Mouse (Mus musculus) heart, postnatal 14 days (tissue): ENCODE measurements at regions not wholly inside any gene's neighbourhood (a gene's known extent, or its start where the extent isn't known, plus 50 kb on each side); places are given as distances from the start of the nearest gene placed in this dataset.
"Not testable (repeated sequence)": the region's sequence is repeated elsewhere in the genome, so short reads cannot be mapped to it uniquely, and the experiment has no call there.

Source experiments
- DNase-seq, 2 experiments: peaks; one replicate each; pipeline ENCODE4 v3.0.0; 2021 to 2022
- intact Hi-C: fragments of 180-260 bp; cut with DNase I; formaldehyde crosslinking; loops from one replicate; pipeline ENCODE4 v1.15.1; 2025

- no peak for DNase-seq
Observed at GRCm38 (mm10) chrX:70606349-70606748, 129.4 kb upstream of the Tmem185a start.

GRCm38 (mm10) chrX:70582344-70582743 lies 105.4 kb upstream of the Tmem185a start:
- peak; percentile 3 to 40 for DNase-seq
- intact Hi-C loops: loop anchor here (2.0 to 5.0 kb wide), 4 partner anchors 130 to 800 kb away; partner anchors contain the start of gene Mamld1

More at GRCm38 (mm10) chrX:70606349-70606748, 129.4 kb upstream of the Tmem185a start:
- intact Hi-C loops: no loop called here

- no peak for DNase-seq
- intact Hi-C loops: loop anchor here (5.0 kb wide), 1 partner anchor 802 kb away; no protein-coding TSS in a partner anchor
Observed at GRCm38 (mm10) chrX:70580171-70580570, 103.2 kb upstream of the Tmem185a start.

- DNase-seq: not testable (repeated sequence)
- intact Hi-C loops: loop anchor here (10.0 kb wide), 1 partner anchor 209 kb away; the partner anchor contains the start of gene Ids
Observed at GRCm38 (mm10) chrX:70574243-70574642, 97.3 kb upstream of the Tmem185a start.

GRCm38 (mm10) chrX:70570586-70570985 lies 93.6 kb upstream of the Tmem185a start:
- DNase-seq: not testable (repeated sequence)
- intact Hi-C loops: loop anchor here (10.0 kb wide), 1 partner anchor 206 kb away; the partner anchor contains the start of gene Ids

- not testable (repeated sequence) for DNase-seq
- intact Hi-C loops: loop anchor here (5.0 kb wide), 1 partner anchor 187 kb away; no protein-coding TSS in a partner anchor
Observed at GRCm38 (mm10) chrX:70569339-70569979, 92.5 kb upstream of the Tmem185a start.
